Mouse (Mus musculus) bone marrow macrophage, adult 2 months (primary cell): ENCODE results near the gene Cul5.

Experiments
- CTCF ChIP-seq: IDR thresholded peaks from 2 replicates; pipeline ENCODE4 v1.5.1; 2012; ENCODE audit warnings: low read depth, mild to moderate bottlenecking, low read length, moderate library complexity
- POLR2A ChIP-seq: IDR thresholded peaks from 2 replicates; pipeline ENCODE4 v1.6.1; 2012; ENCODE audit warnings: mild to moderate bottlenecking, low read depth, low read length, borderline replicate concordance

DNA sequence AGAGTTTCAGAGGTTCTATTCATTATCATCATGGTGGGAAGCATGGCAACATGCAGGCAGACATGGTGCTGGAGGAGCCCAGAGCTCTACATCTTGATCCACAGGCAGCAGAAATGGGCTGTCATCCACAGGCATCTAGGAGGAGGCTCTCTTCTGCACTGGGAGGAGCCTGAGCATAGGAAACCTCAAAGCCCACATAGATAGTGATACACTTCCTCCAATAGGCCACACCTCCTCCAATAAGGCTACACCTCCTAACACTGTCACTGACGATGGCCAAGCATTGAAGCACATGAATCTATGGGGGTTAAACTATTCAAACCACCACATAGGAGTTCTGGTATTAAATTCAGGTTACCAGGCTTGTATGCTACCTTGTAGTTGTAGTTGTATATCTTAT is 23.9 kb upstream of the Cul5 start:
- no peak for TF ChIP-seq CTCF
- TF ChIP-seq POLR2A = no peak
